Mouse (Mus musculus): ENCODE measurements around the gene Arid1b.

The Arid1b gene

GRCm38 (mm10) chr17:4994813-4995560, 855 bp downstream of the Arid1b start:
- DNase-seq (ENCODE audit: extremely low read depth, insufficient read length, low spot score), result peak; percentile 79

GRCm38 (mm10) chr17:4995561-4996051, 1.5 kb downstream of the Arid1b start:
- DNase-seq (ENCODE audit: extremely low read depth, insufficient read length, low spot score), result peak; percentile 76

- DNase-seq (ENCODE audit: extremely low read depth, insufficient read length, low spot score), result peak; percentile 66
These were observed 2.1 kb downstream of the Arid1b start for GRCm38 (mm10) chr17:4996121-4996813.

GRCm38 (mm10) chr17:4996814-4997549, 2.9 kb downstream of the Arid1b start:
- DNase-seq (ENCODE audit: extremely low read depth, insufficient read length, low spot score), result peak; percentile 55

- DNase-seq (ENCODE audit: extremely low read depth, insufficient read length, low spot score), result no peak
These were observed 3.8 kb downstream of the Arid1b start for GRCm38 (mm10) chr17:4997968-4998367.

GRCm38 (mm10) chr17:4999256-4999655, 5.1 kb downstream of the Arid1b start:
- DNase-seq (ENCODE audit: extremely low read depth, insufficient read length, low spot score), result no peak

- DNase-seq (ENCODE audit: extremely low read depth, insufficient read length, low spot score), result no peak
These were observed 5.9 kb downstream of the Arid1b start for GRCm38 (mm10) chr17:5000001-5000400.

- DNase-seq (ENCODE audit: extremely low read depth, insufficient read length, low spot score), result no peak
These were observed 6.7 kb downstream of the Arid1b start for GRCm38 (mm10) chr17:5000871-5001270.

- no peak for DNase-seq (ENCODE audit: extremely low read depth, insufficient read length, low spot score)
These were observed 7.5 kb downstream of the Arid1b start for GRCm38 (mm10) chr17:5001531-5002131.

- no peak for DNase-seq (ENCODE audit: extremely low read depth, insufficient read length, low spot score)
These were observed 8.9 kb downstream of the Arid1b start for GRCm38 (mm10) chr17:5002937-5003508.

- no peak for DNase-seq (ENCODE audit: extremely low read depth, insufficient read length, low spot score)
These were observed 10.1 kb downstream of the Arid1b start for GRCm38 (mm10) chr17:5004266-5004665.

GRCm38 (mm10) chr17:5004706-5005105, 10.6 kb downstream of the Arid1b start:
- no peak for DNase-seq (ENCODE audit: extremely low read depth, insufficient read length, low spot score)

- no peak for DNase-seq (ENCODE audit: extremely low read depth, insufficient read length, low spot score)
These were observed 11.2 kb downstream of the Arid1b start for GRCm38 (mm10) chr17:5005285-5005684.

GRCm38 (mm10) chr17:5007156-5007658, 13.1 kb downstream of the Arid1b start:
- no peak for DNase-seq (ENCODE audit: extremely low read depth, insufficient read length, low spot score)

GRCm38 (mm10) chr17:5008236-5008635, 14.1 kb downstream of the Arid1b start:
- DNase-seq (ENCODE audit: extremely low read depth, insufficient read length, low spot score), result no peak

- DNase-seq (ENCODE audit: extremely low read depth, insufficient read length, low spot score), result no peak
These were observed 14.6 kb downstream of the Arid1b start for GRCm38 (mm10) chr17:5008761-5009160.

- DNase-seq (ENCODE audit: extremely low read depth, insufficient read length, low spot score), result no peak
These were observed 15.6 kb downstream of the Arid1b start for GRCm38 (mm10) chr17:5009526-5010260.

GRCm38 (mm10) chr17:5010781-5011180, 16.6 kb downstream of the Arid1b start:
- no peak for DNase-seq (ENCODE audit: extremely low read depth, insufficient read length, low spot score)

- DNase-seq (ENCODE audit: extremely low read depth, insufficient read length, low spot score), result no peak
These were observed 18.0 kb downstream of the Arid1b start for GRCm38 (mm10) chr17:5012091-5012490.

- no peak for DNase-seq (ENCODE audit: extremely low read depth, insufficient read length, low spot score)
These were observed 18.4 kb downstream of the Arid1b start for GRCm38 (mm10) chr17:5012517-5012916.
